Mouse (Mus musculus) gonadal fat pad, adult 2 months (tissue): ENCODE results near the gene Slc18b1. TPM values are rescaled to one million over a fixed set of nuclear protein-coding genes. Genes with fewer than 3 reads are reported as not detected.

ENCODE experiments used
- DNase-seq: peaks from one replicate; pipeline ENCODE4 v3.0.0-alpha.2; 2012; ENCODE audit warnings: low read depth
- polyA plus RNA-seq: library from polyadenylated mRNA; depleted of rRNA; stranded (reverse); fragments of >200 nt; gene quantifications from 2 replicates; pipeline ENCODE4 v1.2.3, GENCODE M21; 2012; rRNA removed

Gene Slc18b1
- polyA plus RNA-seq, 1 experiment, result 28.4 TPM

DNA sequence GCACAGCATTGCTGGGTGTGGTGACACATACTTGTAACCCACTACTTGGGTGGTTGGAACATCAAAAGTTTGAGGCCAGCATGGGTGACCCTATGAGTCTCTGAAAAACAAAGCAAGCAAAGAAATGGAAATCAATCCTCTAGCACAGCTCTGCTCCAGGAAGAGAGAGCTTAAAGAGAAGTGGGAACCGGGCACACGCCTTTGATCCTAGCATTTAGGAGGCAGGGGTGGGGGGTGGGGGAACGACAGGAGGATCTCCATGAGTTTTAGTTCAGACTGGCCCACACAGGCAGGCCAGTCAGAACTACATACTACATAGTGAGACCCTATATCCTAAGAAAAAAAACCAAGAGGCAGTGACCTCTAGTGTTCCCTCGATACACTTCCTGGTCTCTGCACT lies 9.4 kb downstream of the Slc18b1 start:
- DNase-seq, result no peak

DNA sequence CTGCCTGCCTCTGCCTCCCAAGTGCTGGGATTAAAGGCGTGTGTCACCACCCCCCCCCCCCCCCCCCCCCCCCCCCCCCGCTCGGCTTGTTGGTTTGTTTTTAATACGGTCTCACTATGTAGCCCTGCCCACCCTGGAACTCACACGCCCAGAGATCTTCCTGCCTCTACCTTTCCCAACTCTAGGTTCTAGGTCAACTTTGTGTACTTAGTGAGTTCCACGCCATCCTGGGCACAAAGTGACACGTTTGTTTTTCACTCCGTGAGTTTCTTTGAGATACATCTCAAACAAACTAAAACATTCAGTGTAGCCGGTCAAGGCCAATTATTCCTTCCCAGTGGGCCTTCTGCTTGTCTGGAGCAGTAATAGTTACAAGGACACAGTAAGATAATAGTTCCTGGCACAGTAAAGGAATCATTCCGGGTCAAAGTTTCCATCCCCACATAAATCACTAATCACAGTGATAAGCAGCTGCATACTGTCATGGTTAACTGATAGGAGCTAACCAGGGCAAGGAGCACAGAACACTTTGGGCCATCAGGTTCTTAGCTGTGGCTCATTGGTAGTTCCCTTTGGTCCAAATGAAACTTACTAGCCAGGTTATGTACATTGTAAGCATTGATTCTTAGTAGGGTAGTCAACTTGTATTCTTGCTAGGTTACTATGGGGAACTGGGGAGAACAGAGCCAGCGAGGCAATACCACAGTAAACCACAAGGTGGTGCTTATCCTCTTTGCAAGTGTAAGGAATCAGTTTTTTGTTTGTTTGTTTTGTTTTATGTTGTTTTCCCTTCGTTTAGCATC lies 15.1 kb downstream of the Slc18b1 start:
- no peak for DNase-seq

DNA sequence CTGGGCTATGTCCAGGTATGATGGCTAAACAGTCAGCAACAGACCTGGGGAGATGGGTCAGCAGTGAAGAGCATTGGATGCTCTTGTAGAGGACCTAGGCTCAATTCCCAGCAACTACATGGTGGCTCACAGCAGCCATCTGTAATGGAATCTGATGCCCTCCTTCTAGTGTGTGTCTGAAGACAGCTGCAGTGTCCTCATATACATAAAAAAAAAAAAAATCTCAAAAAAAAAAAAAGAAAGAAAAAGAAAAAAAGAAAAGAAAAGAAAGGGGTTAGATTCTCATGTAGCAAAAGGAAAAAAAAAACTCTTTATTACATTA lies 15.6 kb downstream of the Slc18b1 start:
- DNase-seq, result no peak

DNA sequence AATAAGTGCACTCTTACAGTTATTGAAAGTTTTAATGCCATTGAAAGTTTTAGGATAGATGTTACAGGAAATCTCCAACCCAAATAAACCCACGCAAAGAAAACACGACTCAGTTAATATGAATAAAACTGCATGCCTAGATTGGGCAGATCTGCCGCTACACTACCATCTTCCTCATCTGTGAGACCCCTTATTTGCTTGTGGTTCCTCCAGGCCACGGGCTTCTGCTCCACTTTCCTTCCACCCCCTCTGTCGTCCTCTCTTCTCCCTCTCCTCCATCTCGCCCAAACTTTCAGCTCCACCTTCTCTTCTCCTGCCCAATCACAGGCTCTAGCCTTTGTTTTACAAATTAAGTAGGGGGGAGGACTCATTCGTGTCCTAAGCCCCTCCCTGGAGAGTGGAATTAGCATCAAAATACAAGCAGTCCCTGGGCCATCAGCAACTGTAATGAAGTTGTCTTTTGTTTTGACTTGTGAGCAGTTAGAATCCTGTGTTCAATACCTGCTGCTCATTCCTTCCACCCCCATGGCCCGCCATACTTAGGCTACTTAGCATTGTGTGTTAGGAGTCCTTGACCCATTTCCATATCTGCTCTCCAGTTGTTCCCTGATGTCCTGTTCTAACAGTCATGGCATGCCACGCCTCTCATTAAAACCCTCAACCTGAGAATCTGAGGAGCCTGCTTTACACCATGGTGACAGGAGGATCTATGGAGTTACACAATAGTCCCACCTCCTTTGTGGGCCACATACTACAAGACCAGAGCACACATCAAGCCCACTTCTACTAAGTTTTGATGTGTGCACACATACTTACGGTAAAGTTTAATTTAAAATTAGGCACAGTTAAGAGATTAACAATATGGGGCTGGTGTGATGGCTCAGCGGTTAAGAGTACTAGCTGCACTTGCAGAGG lies 16.3 kb downstream of the Slc18b1 start:
- DNase-seq, result no peak

DNA sequence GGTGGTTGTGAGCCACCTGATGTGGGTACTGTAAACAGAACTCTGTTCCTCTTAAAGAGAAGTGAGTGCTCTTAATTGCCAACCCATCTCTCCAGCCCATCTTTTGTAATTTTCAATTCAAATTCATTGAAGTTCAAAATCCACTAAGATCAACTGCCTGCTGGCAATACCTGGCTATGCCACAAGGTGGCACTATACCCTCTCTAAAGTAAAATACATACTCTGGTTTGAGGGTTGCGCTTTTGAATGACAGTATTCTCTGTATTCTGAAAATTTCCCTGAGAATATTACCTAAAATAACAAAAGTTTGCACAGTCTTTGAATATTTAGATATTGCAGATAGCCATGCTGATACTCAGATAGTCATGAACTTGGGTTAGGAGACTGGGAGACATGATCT lies 18.4 kb downstream of the Slc18b1 start:
- no peak for DNase-seq

DNA sequence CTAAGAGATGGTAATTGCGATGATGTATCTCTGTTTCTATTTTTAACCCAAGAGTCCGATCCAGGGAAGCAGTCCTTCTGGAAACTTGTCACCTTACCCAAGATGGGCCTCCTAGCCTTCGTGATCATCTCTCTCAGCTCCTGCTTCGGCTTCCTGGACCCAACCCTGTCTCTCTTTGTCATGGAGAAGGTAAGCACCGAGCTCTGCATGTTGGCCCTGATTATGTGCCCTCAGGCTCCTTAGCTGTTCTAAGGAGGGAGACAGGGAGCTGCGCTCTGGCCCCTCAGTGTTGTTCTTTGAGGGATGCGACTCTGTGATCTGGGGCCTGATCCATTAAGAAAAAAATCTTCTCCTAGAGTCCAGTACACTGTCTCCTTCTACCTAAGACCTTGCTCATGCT lies 19.5 kb downstream of the Slc18b1 start:
- no peak for DNase-seq

DNA sequence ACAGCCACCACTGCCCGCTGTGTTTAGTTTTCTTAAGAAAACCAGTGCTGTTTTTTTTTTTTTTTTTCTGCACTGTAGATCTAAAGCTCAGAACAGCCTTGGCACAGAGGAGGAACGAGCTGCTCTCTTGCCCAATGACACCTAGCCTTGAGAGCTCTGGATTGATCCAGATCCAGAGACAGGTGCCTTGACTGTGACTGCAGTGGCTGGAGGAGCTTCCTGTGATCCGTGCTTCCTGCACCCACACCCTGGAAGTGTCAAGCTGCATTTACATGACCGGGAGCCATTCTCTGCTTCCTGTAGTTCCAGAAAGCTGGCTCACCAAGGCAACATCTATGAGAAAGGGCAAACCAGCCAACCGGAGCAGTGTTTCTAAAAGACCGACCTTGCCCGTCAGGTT lies 29.7 kb downstream of the Slc18b1 start:
- peak; percentile 30 for DNase-seq

DNA sequence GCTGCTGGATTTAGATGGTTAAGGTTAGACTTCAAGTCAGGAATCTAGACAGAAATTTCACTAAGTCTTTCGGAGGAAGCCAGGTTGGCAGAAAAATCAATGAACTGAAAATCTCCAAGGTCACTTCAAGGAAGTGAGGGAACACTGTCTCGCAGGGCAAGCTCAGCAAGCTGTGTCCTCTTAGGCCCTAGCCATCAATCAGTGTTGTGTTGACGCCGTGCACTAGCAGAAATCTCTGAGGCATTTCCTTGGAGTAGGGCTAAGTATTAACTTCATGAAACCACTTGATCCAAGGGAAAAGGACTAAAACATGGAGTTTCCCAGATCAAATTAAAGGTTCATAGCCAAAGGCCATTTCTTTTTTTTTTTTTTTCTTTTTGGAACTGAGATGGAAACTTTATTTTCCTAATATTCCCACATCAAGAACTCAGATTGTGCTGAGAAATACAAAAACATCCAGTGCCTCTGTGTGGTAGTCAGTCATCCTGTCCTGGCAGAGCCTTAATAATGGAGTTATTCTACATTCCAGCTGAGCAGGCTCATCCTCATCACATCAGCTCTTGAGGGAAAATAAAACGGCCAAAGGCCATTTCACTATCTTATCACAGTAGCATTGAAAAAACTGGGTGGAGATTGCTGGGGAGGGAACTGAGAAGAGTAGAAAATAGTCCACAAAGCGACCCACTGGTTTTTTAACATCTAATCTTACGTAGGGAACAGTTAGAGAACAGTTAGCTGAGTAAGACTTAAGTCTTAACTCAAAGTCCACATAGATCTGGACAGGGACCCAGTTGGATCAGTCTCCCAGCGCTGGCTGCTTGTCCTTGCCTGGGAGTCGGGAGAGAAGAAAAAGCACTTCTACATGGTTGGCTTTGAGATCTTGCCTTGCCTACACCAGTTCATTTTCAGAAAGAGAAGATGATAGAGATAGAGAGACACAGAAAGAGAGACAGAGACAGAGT lies 39.5 kb downstream of the Slc18b1 start:
- DNase-seq, result no peak

DNA sequence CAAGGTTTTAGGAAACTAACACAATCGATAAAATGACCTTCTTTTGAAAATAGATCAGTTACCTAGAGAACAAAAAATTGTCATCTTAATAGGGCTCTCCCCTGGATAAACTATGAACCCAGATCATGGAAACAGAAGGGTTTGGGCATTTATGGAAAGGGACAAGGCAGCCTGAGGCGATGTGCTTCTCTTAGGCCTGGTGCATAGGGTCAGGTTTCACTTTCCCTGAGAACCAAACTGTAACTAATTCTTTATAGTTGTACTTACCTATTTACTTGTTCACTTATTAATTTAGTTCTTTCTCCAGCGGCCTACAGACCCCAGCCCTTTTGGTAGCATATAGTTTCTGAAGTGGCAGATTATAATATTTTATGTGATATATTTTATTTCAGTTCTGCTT lies 40.3 kb downstream of the Slc18b1 start:
- DNase-seq, result no peak

DNA sequence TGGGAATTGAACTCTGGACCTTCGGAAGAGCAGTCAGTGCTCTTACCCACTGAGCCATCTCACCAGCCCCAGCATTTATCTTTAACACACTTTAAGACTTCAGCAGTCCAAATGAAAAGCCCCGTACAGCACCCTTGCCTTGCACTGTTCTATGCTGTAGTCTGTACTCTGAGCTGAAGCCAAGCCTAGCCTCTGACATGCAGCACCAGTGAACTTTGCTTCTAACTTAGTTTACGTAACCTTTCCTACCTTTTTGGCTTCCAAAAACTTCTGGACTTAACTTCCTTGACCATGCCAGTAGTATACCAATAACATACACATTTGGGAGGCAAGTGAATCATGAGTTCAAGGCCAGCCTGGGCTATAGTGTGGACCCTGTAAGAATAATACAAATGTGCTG lies 42.1 kb downstream of the Slc18b1 start:
- DNase-seq, result no peak

DNA sequence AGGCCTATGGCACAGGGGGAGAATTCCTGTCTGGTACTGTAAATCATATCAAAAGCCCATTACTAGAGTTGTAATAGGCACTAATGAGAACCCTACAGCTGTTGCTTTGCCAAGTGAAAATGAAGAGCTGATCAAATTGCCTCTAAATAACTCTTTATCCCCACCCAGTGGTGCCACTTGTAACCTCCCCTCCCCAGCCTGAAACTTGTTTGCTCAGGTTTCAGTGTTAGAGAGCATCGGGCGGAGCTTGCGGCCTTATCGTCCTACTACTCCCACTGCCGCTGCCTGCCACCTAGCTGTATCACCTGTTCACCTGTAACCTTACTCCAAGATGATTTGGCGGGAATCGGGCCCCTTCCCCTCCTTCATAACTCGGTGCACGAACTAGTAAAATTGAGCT lies 42.6 kb downstream of the Slc18b1 start:
- no peak for DNase-seq

DNA sequence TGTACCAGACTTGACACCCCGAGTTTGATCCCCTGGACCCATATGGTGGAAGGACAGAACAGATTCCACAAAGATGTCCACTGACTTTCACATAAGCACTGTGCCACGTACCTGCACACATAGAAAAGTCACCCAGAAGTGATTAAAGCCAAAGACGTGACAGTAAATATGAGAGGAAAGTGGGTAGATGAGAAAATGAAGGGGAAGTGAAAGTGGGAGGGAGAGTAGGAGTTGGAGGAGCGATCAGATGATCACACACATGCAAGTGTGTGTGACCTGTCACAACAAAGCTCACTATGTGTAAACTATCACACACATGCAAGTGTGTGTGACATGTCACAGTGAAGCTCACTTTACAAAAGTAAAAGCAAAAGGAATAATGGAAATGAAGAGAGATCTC lies 43.7 kb downstream of the Slc18b1 start:
- no peak for DNase-seq

DNA sequence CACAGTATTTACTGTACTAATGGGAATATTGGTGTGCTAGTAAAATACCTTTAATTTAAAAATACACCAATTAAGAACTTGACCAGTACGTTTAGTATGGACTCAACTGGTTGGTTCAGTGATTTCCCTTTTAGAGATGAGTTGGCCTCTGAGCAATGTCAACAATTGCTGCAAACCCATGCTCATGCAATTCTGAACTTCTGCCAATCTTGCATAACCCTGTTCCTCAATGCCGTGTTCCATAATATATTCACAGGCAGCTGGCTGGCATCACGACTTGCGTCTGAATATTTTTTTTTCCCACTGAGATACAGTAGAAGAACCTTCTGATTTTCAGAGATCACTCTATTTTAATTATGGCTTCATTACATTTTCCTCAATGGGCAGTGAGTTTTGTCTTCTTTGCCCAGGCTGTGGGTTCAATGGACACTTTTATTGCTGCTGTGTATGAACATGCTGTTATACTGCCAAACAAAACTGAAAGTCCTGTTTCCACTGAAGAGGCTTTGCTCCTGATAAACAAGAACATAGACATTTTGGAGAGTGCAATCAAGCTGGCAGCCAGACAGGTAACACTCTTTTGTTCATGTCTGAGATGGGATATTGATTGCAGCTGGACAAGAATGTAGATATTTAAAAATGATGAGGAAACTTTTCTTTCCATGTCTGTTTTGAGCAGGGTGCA lies 54.6 kb downstream of the Slc18b1 start, which contains the start of gene Vnn3:
Gene Vnn3, plus strand, starts transcription at position 235 of the 685 bp plus-strand sequence.
- peak; percentile 87 for DNase-seq

DNA sequence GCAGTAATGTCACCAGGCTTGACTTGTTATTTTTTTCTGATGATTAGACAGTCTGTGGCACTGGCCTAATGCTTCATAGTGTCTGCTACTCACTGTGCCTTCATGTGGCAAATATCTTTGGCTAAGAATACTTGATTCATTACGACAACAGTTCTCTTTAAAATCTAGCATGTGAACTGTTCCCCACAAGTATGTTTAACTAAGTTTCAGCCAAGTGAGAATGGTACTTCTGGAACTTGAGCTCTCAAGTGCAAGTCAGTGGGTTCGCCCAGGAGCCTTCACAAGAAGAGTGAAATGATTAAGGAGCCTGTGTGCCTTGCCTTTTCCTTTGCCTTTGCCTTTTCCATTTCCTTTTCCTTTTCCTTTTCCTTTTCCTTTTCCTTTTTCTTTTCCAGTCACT lies 55.3 kb downstream of the Slc18b1 start:
- DNase-seq, result no peak

DNA sequence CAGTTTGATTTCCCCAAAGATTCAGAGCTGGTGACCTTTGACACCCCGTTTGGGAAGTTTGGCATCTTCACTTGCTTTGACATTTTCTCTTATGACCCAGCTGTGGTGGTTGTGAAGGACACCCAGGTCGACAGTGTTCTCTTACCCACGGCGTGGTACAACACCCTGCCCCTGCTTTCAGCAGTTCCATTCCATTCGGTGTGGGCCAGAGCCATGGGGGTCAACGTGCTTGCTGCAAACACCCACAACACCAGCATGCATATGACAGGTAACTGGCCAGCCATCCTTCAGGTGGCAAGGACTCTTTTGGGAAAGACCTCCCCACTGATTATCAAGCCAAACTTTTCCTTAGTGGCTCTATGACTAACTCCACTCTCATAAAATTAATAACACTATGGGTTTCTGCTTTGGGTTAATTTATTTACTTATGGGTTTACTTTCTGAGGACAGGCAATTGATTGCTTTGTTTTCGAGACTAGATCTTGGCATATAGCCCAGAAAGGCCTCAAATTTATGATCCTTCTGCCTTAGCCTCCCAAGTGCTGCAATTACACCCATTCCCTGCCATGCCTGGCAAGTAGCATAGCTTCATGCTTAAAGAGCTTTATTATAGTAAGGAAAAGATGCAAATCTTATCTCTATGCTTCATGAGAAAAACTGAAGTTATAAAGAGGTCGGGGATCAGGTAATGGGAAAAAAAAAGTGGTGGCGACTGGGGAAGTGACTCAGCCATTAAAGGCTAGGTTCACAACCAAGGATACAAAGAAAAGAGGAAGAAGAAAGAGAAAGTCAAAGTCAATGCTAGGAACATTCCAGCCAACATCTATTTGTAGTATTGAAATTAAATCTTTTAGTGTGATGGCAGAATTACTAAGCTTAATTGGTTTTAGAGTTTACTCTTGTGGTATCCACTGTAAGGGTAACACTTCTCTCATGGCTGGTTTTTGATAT lies 67.9 kb downstream of the Slc18b1 start:
- DNase-seq, result no peak

Other genes with a start within 250 kb of the Slc18b1 start
- gene Rps12, start 9.7 kb upstream of the Slc18b1 start, polyA plus RNA-seq, result 1,188 and 1,497 TPM in 2 replicates
- gene Vnn3, start 54.5 kb downstream of the Slc18b1 start, polyA plus RNA-seq, result 8.1 and 9.3 TPM in 2 replicates
- 2.3 and 2.8 TPM in 2 replicates for gene Vnn1, start 97.7 kb downstream of the Slc18b1 start, polyA plus RNA-seq
- not detected in 2 replicates for gene Taar1, start 123.4 kb downstream of the Slc18b1 start, polyA plus RNA-seq
- gene Taar2, start 141.6 kb downstream of the Slc18b1 start, polyA plus RNA-seq, result not detected in 2 replicates
- not detected in 2 replicates for gene Taar3, start 152.6 kb downstream of the Slc18b1 start, polyA plus RNA-seq
- 0.14 TPM in 1 of 2 replicates, not detected in the other for gene Taar4, start 163.5 kb downstream of the Slc18b1 start, polyA plus RNA-seq
- gene Taar5, start 173.7 kb downstream of the Slc18b1 start, polyA plus RNA-seq, result not detected in 2 replicates
- gene Taar6, start 188.7 kb downstream of the Slc18b1 start, polyA plus RNA-seq, result not detected in 2 replicates
- gene Taar7a, start 196.5 kb downstream of the Slc18b1 start, polyA plus RNA-seq, result not detected in 2 replicates
- not detected in 2 replicates for gene Taar7b, start 203.0 kb downstream of the Slc18b1 start, polyA plus RNA-seq
- gene Taar7d, start 230.2 kb downstream of the Slc18b1 start, polyA plus RNA-seq, result 0.11 TPM in 1 of 2 replicates, not detected in the other
- gene Taar7e, start 240.6 kb downstream of the Slc18b1 start, polyA plus RNA-seq, result not detected in 2 replicates